Mouse (Mus musculus) E14TG2a.4 (cell line): ENCODE data around the gene Pole2.

ENCODE experiments used
- H3K27me3 ChIP-seq: 2 replicates; pipeline ENCODE4 v1.6.1; 2014; ENCODE audit warnings: low read length, control low read depth; ENCODE audit not compliant: insufficient read depth
- H3K36me3 ChIP-seq: 2 replicates; pipeline ENCODE4 v1.6.1; 2014; ENCODE audit warnings: low read length, control low read depth; ENCODE audit not compliant: insufficient read depth
- H3K4me1 ChIP-seq: replicated peaks from 2 replicates; pipeline ENCODE4 v1.6.1; 2014; ENCODE audit warnings: low read depth, low read length, control low read depth
- H3K4me3 ChIP-seq: replicated peaks from 2 replicates; pipeline ENCODE4 v1.5.1; 2014; ENCODE audit warnings: mild to moderate bottlenecking, low read length
- H3K9me3 ChIP-seq: 2 replicates; pipeline ENCODE4 v1.6.1; 2014; ENCODE audit warnings: low read length, control low read depth
- CTCF ChIP-seq: conservative IDR thresholded peaks from 2 replicates; pipeline ENCODE4 v1.5.1; 2014; ENCODE audit warnings: low read length
- NANOG ChIP-seq: IDR thresholded peaks from 2 replicates; pipeline ENCODE4 v1.6.1; 2014; ENCODE audit warnings: borderline replicate concordance, low read length, mixed read lengths
- POU5F1 ChIP-seq: IDR thresholded peaks from 2 replicates; pipeline ENCODE4 v1.6.1; 2014; ENCODE audit warnings: low read length, borderline replicate concordance

The Pole2 gene

DNA sequence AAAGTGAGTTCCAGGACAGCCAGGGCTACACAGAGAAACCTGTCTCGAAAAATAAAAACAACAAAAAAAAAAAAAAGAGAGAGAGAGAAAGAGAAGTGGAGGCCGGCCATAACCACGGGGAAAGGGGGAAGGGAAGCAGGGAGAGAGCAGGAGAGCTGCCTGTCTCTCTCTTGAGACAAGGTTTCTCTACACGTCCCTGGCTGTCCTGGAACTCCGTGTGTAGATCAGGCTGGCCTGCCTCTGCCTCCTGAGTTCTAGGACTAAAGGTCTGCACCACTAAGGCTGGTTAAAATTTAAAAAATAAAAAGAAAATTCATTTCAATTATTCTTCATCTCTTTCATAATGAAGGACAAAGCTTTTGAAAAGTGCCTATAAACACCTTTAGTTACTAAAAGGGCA is 36.6 kb downstream of the Pole2 start:
- no peak overlapping the region for H3K4me3 ChIP-seq
- H3K9me3 ChIP-seq: no peaks in the 10 kb centered on the region
- TF ChIP-seq POU5F1: no peak
- TF ChIP-seq NANOG: no peak
- no peak for TF ChIP-seq CTCF
- peaks cover 37% of the 10 kb centered on the region for H3K4me1 ChIP-seq
- H3K27me3 ChIP-seq: peaks cover under 1% of the 10 kb centered on the region; the same call in 1 of the 2 replicates
- H3K36me3 ChIP-seq: peaks cover 53% of the 10 kb centered on the region

DNA sequence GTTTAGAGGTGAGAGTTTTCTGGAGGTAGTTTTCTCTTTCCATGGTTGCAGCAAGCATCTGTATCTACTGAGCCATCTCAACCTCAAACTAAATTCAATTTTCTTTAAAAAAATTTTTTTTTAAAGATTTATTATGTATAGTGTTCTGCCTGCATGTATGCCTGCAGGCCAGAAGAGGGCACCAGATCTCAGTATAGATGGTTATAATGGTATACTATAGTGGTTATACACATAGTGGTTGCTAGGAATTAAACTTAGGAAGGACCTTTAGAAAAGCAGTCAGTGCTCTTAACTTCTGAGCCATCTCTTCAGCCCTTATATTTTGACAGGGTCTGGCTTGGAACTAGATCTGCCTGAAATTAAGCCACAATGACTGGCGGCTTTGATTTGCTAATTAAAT is 37.5 kb downstream of the Pole2 start:
- Histone ChIP-seq H3K27me3 (no peaks in the 10 kb centered on the region; the same call in 1 of the 2 replicates), H3K9me3 (no peaks in the 10 kb centered on the region), H3K36me3 (peaks cover 58% of the 10 kb centered on the region), H3K4me3 (no peak overlapping the region), H3K4me1 (peaks cover 37% of the 10 kb centered on the region)
- TF ChIP-seq NANOG (no peak), POU5F1 (no peak), CTCF (peak; percentile 39)

DNA sequence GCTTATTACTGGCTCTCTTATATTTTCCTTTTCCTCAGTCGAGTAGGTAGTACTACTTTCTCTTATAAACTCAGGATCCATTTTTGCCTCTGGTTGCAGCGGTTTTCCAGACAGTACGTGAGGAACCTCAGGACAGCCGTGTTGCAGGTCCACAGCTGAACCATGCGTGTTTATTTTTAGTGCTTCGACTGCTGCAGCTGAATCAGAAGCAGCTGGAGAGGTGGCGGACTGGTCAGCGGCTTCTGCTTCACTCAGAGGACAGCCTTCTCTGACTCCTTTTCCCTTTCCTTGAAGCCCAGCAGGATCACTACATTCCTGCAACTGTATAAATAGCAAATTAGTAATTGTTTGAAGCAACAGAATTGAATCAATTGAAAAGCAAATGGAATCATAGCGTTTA is 37.9 kb downstream of the Pole2 start:
- H3K9me3 ChIP-seq: no peaks in the 10 kb centered on the region
- peaks cover 63% of the 10 kb centered on the region for H3K36me3 ChIP-seq
- H3K4me3 ChIP-seq: no peak overlapping the region
- TF ChIP-seq CTCF (no peak), NANOG (no peak), POU5F1 (no peak)
- no peaks in the 10 kb centered on the region; the same call in 1 of the 2 replicates for H3K27me3 ChIP-seq
- peaks cover 38% of the 10 kb centered on the region for H3K4me1 ChIP-seq

DNA sequence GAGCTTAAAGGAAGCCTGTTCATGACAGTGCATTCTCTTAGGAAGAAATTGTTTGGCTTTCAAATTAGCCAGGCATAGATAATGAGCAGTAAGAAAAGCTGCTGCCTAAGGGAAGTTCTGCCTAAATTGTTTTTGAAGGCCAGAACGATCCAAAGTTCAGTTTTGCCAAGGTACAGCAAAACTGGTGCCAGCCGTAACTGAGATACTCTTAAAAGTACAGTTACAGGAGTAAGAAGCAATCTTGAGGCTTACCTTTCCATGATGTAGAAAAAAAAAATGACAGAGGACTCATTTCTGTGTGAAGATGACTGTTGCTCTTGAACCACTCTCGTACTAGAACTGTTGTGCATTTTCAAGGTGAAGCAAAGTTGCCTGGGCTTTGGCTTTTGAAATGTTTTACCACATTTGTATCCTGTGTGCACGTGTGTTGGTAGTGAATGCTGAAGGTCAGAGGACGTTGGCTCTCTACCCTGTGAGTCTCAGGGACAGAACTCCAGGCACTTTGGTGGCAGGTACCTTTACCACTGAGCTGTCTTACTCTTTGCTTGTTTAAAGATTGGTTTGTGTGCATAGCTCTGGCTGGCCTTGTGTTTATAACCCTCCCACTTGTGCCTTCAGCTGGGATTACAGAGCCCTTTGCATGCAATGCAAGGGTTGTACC is 41.1 kb downstream of the Pole2 start:
- Histone ChIP-seq H3K27me3 (no peaks in the 10 kb centered on the region; the same call in 1 of the 2 replicates), H3K4me3 (no peak overlapping the region), H3K4me1 (peaks cover 48% of the 10 kb centered on the region), H3K36me3 (peaks cover 65% of the 10 kb centered on the region), H3K9me3 (no peaks in the 10 kb centered on the region)
- no peak for TF ChIP-seq NANOG
- no peak for TF ChIP-seq POU5F1
- TF ChIP-seq CTCF: no peak

DNA sequence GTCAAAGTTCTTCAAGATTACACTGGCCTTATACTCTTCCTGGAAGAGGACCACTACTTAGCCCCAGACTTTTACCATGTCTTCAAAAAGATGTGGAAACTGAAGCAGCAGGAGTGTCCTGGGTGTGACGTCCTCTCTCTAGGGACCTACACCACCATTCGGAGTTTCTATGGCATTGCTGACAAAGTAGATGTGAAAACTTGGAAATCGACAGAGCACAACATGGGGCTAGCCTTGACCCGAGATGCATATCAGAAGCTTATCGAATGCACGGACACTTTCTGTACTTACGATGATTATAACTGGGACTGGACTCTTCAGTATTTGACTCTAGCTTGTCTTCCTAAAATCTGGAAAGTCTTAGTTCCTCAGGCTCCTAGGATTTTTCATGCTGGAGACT is 42.6 kb downstream of the Pole2 start:
- peaks cover 51% of the 10 kb centered on the region for H3K4me1 ChIP-seq
- no peak for TF ChIP-seq NANOG
- TF ChIP-seq CTCF: no peak
- no peak for TF ChIP-seq POU5F1
- H3K9me3 ChIP-seq: no peaks in the 10 kb centered on the region
- no peaks in the 10 kb centered on the region; the same call in 1 of the 2 replicates for H3K27me3 ChIP-seq
- peaks cover 61% of the 10 kb centered on the region for H3K36me3 ChIP-seq
- peak overlapping the region; percentile 98 for H3K4me3 ChIP-seq

DNA sequence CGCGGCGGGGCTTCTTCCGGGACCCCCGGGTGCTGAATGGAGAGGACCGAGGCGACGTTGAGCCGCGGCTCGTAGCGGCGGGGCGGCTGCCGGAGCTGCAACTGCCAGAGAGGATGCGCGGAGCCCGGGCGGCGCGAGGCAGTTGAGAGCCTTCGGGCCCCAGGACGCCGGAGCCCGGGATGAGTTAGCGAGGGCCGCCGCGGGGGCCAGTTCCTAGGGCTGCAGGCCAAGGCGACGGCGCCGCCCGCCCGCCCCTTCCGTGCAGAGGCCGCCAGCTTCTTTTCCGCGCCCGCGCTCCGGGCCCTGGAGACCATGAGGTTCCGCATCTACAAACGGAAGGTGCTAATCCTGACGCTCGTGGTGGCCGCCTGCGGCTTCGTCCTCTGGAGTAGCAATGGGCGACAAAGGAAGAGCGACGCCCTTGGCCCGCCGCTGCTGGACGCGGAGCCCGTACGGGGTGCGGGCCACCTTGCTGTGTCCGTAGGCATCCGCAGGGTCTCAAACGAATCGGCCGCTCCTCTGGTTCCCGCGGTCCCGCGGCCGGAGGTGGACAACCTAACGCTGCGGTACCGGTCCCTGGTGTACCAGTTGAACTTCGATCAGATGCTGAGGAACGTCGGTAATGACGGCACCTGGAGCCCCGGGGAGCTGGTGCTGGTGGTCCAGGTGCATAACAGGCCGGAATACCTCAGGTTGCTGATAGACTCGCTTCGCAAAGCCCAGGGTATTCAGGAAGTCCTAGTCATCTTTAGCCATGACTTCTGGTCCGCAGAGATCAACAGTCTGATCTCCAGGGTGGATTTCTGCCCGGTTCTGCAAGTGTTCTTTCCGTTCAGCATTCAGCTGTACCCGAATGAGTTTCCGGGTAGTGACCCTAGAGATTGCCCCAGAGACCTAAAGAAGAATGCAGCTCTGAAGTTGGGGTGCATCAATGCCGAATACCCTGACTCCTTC is 43.4 kb downstream of the Pole2 start:
- peak overlapping the region; percentile 98 for H3K4me3 ChIP-seq
- H3K27me3 ChIP-seq: no peaks in the 10 kb centered on the region; the same call in 1 of the 2 replicates
- peaks cover 58% of the 10 kb centered on the region for H3K4me1 ChIP-seq
- no peak for TF ChIP-seq NANOG
- no peak for TF ChIP-seq CTCF
- TF ChIP-seq POU5F1: no peak
- H3K9me3 ChIP-seq: no peaks in the 10 kb centered on the region
- peaks cover 54% of the 10 kb centered on the region for H3K36me3 ChIP-seq

DNA sequence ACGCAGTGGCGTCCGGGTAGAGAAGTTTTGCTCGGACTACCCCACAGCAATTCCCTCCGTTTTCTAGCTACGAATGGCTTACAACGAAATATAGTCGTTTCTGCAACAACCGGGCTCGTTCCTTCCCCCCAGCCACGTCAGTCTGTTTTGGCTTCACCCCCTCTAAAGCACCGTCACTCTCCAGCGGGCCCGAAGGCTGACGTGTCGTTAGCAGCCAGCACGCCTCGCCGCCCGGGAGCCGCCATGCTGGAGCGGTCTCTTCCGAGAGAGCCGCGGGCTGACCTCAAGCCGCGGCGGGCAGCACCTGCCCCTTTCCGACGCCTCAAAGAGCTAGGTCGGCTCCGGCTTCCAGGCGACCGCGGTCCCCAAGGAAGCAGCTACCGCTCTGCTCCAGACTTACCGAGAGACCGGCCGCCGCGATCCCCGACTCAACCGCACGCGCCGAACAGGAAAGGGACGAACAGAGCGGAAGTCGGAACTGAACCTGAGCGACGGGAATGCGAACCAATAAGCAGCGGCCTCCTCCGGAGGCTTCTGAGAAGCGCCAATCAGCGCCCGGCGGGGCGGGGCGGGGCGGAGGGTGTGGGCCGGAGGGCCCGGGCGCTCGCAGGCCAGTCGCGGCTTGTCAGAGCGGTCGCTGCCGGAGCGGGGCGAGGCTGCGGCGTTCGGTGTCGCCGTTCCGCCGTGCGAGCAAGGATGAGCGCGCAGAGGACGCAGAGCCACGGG is 44.2 kb downstream of the Pole2 start, which contains the start of the genes Rpl36al and Mgat2:
Rpl36al (minus strand) TSS at position 501 of the 726 bp plus-strand sequence.
Mgat2 (plus strand) TSS at position 575 of the 726 bp plus-strand sequence.
- Histone ChIP-seq H3K9me3 (no peaks in the 10 kb centered on the region), H3K36me3 (peaks cover 48% of the 10 kb centered on the region), H3K27me3 (no peaks in the 10 kb centered on the region; the same call in 1 of the 2 replicates), H3K4me3 (peak within 1 kb of the TSS; percentile 98), H3K4me1 (peaks cover 61% of the 10 kb centered on the region)
- no peak for TF ChIP-seq NANOG
- no peak for TF ChIP-seq POU5F1
- TF ChIP-seq CTCF: no peak

DNA sequence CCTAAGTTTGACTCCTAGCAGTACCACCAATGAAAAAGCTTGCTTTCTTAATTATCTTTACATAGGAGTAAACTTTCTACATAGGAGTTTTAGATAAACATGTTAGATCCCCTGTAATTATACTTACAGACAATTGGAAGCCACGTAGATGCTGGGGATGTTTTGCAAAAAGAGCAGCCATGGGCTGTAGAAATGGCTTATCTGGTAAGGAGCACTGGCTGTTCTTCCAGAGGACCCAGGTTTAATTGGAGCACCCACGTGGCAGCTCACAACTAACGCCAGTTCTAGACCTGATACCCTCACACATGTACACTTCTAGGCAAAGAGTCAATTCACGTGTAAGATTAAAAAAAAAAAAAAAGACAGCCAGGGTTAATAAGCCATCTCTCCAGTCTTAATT is 46.2 kb downstream of the Pole2 start:
- peaks cover 47% of the 10 kb centered on the region for H3K4me1 ChIP-seq
- H3K27me3 ChIP-seq: no peaks in the 10 kb centered on the region; the same call in 1 of the 2 replicates
- peaks cover 38% of the 10 kb centered on the region for H3K36me3 ChIP-seq
- TF ChIP-seq NANOG (no peak), CTCF (no peak), POU5F1 (no peak)
- H3K9me3 ChIP-seq: 0 out of 2 replicates have a peak, but pooled peaks cover 5% of the 10 kb centered on the region
- H3K4me3 ChIP-seq: no peak overlapping the region
